Mouse (Mus musculus) heart, embryonic 16.5 days (tissue): ENCODE results near the gene Irf7. TPM values are rescaled to one million over a fixed set of nuclear protein-coding genes. Genes with fewer than 3 reads are reported as not detected.
A peak's percentile ranks its signal among the peaks of the same experiment; 100 is the strongest.

Source experiments
- ATAC-seq: fragments of 200-750 bp; cut with Nextera tagmentation; replicated peaks from 2 replicates; pipeline ENCODE4 v1.8.0; 2017; ENCODE audit warnings: moderate number of reproducible peaks; ENCODE audit not compliant: insufficient read depth, low FRiP score; ENCODE audit errors: extremely low read depth
- H3K27ac ChIP-seq: fragments of 300-500 bp; sonication (generic); 2 replicates; pipeline ENCODE4 v1.5.1; 2014; ENCODE audit warnings: mild to moderate bottlenecking, low read length, control low read depth, moderate library complexity
- H3K27me3 ChIP-seq: fragments of 300-500 bp; sonication (generic); 2 replicates; pipeline ENCODE4 v1.6.1; 2014; ENCODE audit warnings: low read length, mixed read lengths; ENCODE audit not compliant: control insufficient read depth, insufficient read depth
- H3K36me3 ChIP-seq: fragments of 300-500 bp; sonication (generic); 2 replicates; pipeline ENCODE4 v1.6.1; 2014; ENCODE audit not compliant: control insufficient read depth, insufficient read depth
- H3K4me1 ChIP-seq: fragments of 300-500 bp; sonication (generic); 2 replicates; pipeline ENCODE4 v1.6.1; 2014; ENCODE audit warnings: low read length, mixed read lengths; ENCODE audit not compliant: control insufficient read depth, insufficient read depth
- H3K4me2 ChIP-seq: fragments of 300-500 bp; sonication (generic); 2 replicates; pipeline ENCODE4 v1.6.1; 2014; ENCODE audit warnings: low read depth, mild to moderate bottlenecking, control low read depth, low read length
- H3K4me3 ChIP-seq: fragments of 300-500 bp; sonication (generic); 2 replicates; pipeline ENCODE4 v1.5.1; 2014; ENCODE audit warnings: mild to moderate bottlenecking, control low read depth, low read length
- H3K9ac ChIP-seq: fragments of 300-500 bp; sonication (generic); 2 replicates; pipeline ENCODE4 v1.6.1; 2014; ENCODE audit warnings: low read length, control low read depth
- H3K9me3 ChIP-seq: fragments of 300-500 bp; sonication (generic); replicated peaks from 2 replicates; pipeline ENCODE4 v1.6.1; 2016; ENCODE audit warnings: low read length; ENCODE audit not compliant: control insufficient read depth
- WGBS: fragments of 180-500 bp; shearing (Covaris S2); extraction: QIAGEN DNeasy Blood & Tissue Kit; methylation state at CpG from one replicate; pipeline ENCODE4 v1.1.7; 2014; 5-methylcytosine and 5-hydroxymethylcytosine counted together
- polyA plus RNA-seq: library from polyadenylated mRNA; unstranded; fragments of >200 nt; fragmentation: Nextera tagmentation; extraction: Ambion mirVana; gene quantifications from 2 replicates; pipeline ENCODE4 v1.2.1, GENCODE M21; 2015

Irf7 gene
- polyA plus RNA-seq, 1 experiment from 2014 or later = 9.1 TPM

- ATAC-seq = no peak
- Histone ChIP-seq H3K9ac (no peak overlapping the region), H3K4me2 (no peak overlapping the region), H3K27ac (no peak overlapping the region), H3K4me3 (no peak overlapping the region), H3K4me1 (peaks cover 36% of the 10 kb centered on the region), H3K9me3 (no peaks in the 10 kb centered on the region), H3K36me3 (no peaks in the 10 kb centered on the region; the same call in 1 of the 2 replicates), H3K27me3 (no peaks in the 10 kb centered on the region)
- WGBS = 84% methylated on average over 5 of the region's 5 CpGs
Observed at GRCm38 (mm10) chr7:141218557-141219133, 47.6 kb downstream of the Irf7 start.

- Histone ChIP-seq H3K4me2 (no peak overlapping the region), H3K36me3 (no peaks in the 10 kb centered on the region; the same call in 1 of the 2 replicates), H3K9ac (no peak overlapping the region), H3K27ac (no peak overlapping the region), H3K4me1 (peaks cover 36% of the 10 kb centered on the region), H3K9me3 (no peaks in the 10 kb centered on the region), H3K4me3 (no peak overlapping the region), H3K27me3 (no peaks in the 10 kb centered on the region)
- ATAC-seq = no peak
- WGBS = 66% methylated on average over 3 of the region's 3 CpGs
Observed at GRCm38 (mm10) chr7:141218141-141218540, 48.1 kb downstream of the Irf7 start.

- no peaks in the 10 kb centered on the region for H3K27me3 ChIP-seq
- peaks cover 31% of the 10 kb centered on the region for H3K4me1 ChIP-seq
- no peaks in the 10 kb centered on the region for H3K9me3 ChIP-seq
- H3K36me3 ChIP-seq = no peaks in the 10 kb centered on the region; the same call in 1 of the 2 replicates
- H3K27ac ChIP-seq = no peak overlapping the region
- no peak overlapping the region for H3K9ac ChIP-seq
- WGBS = 92% methylated on average over 17 of the region's 17 CpGs
- no peak for ATAC-seq
- no peak overlapping the region for H3K4me3 ChIP-seq
- H3K4me2 ChIP-seq = no peak overlapping the region
Observed at GRCm38 (mm10) chr7:141217343-141218013, 48.8 kb downstream of the Irf7 start.

GRCm38 (mm10) chr7:141216894-141217293 is 49.4 kb downstream of the Irf7 start:
- Histone ChIP-seq H3K4me1 (peaks cover 25% of the 10 kb centered on the region), H3K4me3 (peak overlapping the region; percentile 79; the same call in 1 of the 2 replicates), H3K9ac (peak overlapping the region; percentile 79; the same call in 1 of the 2 replicates), H3K27me3 (no peaks in the 10 kb centered on the region), H3K4me2 (peak overlapping the region; percentile 98), H3K27ac (peak overlapping the region; percentile 80; the same call in 1 of the 2 replicates), H3K36me3 (no peaks in the 10 kb centered on the region; the same call in 1 of the 2 replicates), H3K9me3 (no peaks in the 10 kb centered on the region)
- 79% methylated on average over 11 of the region's 11 CpGs for WGBS
- no peak for ATAC-seq

- Histone ChIP-seq H3K36me3 (no peaks in the 10 kb centered on the region; the same call in 1 of the 2 replicates), H3K27ac (peak overlapping the region; percentile 80), H3K27me3 (no peaks in the 10 kb centered on the region), H3K9me3 (no peaks in the 10 kb centered on the region), H3K4me2 (peak overlapping the region; percentile 98), H3K4me1 (peaks cover 25% of the 10 kb centered on the region), H3K4me3 (peak overlapping the region; percentile 79), H3K9ac (peak overlapping the region; percentile 79)
- 1% methylated on average over 42 of the region's 42 CpGs for WGBS
- ATAC-seq = peak; percentile 64
Observed at GRCm38 (mm10) chr7:141215880-141216733, 50.2 kb downstream of the Irf7 start.

- WGBS = 1% methylated on average over 41 of the region's 41 CpGs
- peak within 1 kb of the TSS; percentile 79 for H3K4me3 ChIP-seq
- peak within 1 kb of the TSS; percentile 98 for H3K4me2 ChIP-seq
- peaks cover 18% of the 10 kb centered on the region for H3K4me1 ChIP-seq
- no peaks in the 10 kb centered on the region; the same call in 1 of the 2 replicates for H3K36me3 ChIP-seq
- ATAC-seq = peak; percentile 96
- H3K9ac ChIP-seq = peak within 1 kb of the TSS; percentile 79
- H3K27ac ChIP-seq = peak within 1 kb of the TSS; percentile 80
- H3K27me3 ChIP-seq = no peaks in the 10 kb centered on the region
- H3K9me3 ChIP-seq = no peaks in the 10 kb centered on the region
Observed at GRCm38 (mm10) chr7:141215101-141215879, 51.0 kb downstream of the Irf7 start, which contains the start of gene Rassf7. Gene Rassf7 (plus strand): TSS chr7:141215860.

- no peaks in the 10 kb centered on the region for H3K27me3 ChIP-seq
- H3K27ac ChIP-seq = no peak overlapping the region
- no peak overlapping the region for H3K4me3 ChIP-seq
- H3K9ac ChIP-seq = no peak overlapping the region
- H3K4me2 ChIP-seq = no peak overlapping the region
- no peaks in the 10 kb centered on the region; the same call in 1 of the 2 replicates for H3K36me3 ChIP-seq
- H3K4me1 ChIP-seq = peaks cover 12% of the 10 kb centered on the region; the same call in 1 of the 2 replicates
- H3K9me3 ChIP-seq = no peaks in the 10 kb centered on the region
- 77% methylated on average over 3 of the region's 3 CpGs for WGBS
- no peak for ATAC-seq
Observed at GRCm38 (mm10) chr7:141214310-141214709, 52.0 kb downstream of the Irf7 start.

- no peak for ATAC-seq
- Histone ChIP-seq H3K4me1 (peaks cover 12% of the 10 kb centered on the region; the same call in 1 of the 2 replicates), H3K4me3 (peak within 1 kb of the TSS; percentile 79; the same call in 1 of the 2 replicates), H3K9me3 (no peaks in the 10 kb centered on the region), H3K36me3 (no peaks in the 10 kb centered on the region), H3K9ac (peak within 1 kb of the TSS; percentile 79), H3K4me2 (peak within 1 kb of the TSS; percentile 98), H3K27me3 (no peaks in the 10 kb centered on the region), H3K27ac (no peak within 1 kb of the TSS)
- 90% methylated on average over 11 of the region's 11 CpGs for WGBS
Observed at GRCm38 (mm10) chr7:141213605-141214235, 52.6 kb downstream of the Irf7 start, which contains the start of gene Lmntd2. Gene Lmntd2 (minus strand): TSS chr7:141214080.
